Mouse (Mus musculus): ENCODE results near the gene Gnptab. TPM values are rescaled to one million over a fixed set of nuclear protein-coding genes. Genes with fewer than 3 reads are reported as not detected.

Gene Gnptab
- total RNA-seq, 2 experiments from 2014 or later = 86.3 to 93.5 TPM

Other genes with a start within 250 kb of the Gnptab start
- gene Parpbp, start 232.2 kb upstream of the Gnptab start, total RNA-seq (2021) = 1 to 10 TPM; 2.1 to 2.4 TPM
- 1 to 10 TPM; 8.0 to 8.8 TPM for gene Nup37, start 232.1 kb upstream of the Gnptab start, total RNA-seq (2021)
- 10 to 100 TPM; 24.4 to 26.1 TPM for gene Washc3, start 178.0 kb upstream of the Gnptab start, total RNA-seq (2021)
- 1 to 10 TPM in 1 of 2 experiments, under 1 TPM in 1; 0.87 to 1.5 TPM for gene Dram1, start 52 bp upstream of the Gnptab start, total RNA-seq (2021)
- under 1 TPM; 0.60 to 0.64 TPM for gene Sycp3, start 80.4 kb downstream of the Gnptab start, total RNA-seq (2021)
- 10 to 100 TPM; 30.4 to 31.4 TPM for gene Chpt1, start 124.9 kb downstream of the Gnptab start, total RNA-seq (2021)
- 1 to 10 TPM; 1.0 to 1.8 TPM for gene Mybpc1, start 226.0 kb downstream of the Gnptab start, total RNA-seq (2021)

Data from layer of hippocampus, postnatal 10 days (tissue).